Mouse (Mus musculus): ENCODE results near the gene Exoc3. TPM values are rescaled to one million over a fixed set of nuclear protein-coding genes. Genes with fewer than 3 reads are reported as not detected.

Exoc3 gene
- polyA plus RNA-seq, 1 experiment from 2014 or later, result 114 TPM

DNA sequence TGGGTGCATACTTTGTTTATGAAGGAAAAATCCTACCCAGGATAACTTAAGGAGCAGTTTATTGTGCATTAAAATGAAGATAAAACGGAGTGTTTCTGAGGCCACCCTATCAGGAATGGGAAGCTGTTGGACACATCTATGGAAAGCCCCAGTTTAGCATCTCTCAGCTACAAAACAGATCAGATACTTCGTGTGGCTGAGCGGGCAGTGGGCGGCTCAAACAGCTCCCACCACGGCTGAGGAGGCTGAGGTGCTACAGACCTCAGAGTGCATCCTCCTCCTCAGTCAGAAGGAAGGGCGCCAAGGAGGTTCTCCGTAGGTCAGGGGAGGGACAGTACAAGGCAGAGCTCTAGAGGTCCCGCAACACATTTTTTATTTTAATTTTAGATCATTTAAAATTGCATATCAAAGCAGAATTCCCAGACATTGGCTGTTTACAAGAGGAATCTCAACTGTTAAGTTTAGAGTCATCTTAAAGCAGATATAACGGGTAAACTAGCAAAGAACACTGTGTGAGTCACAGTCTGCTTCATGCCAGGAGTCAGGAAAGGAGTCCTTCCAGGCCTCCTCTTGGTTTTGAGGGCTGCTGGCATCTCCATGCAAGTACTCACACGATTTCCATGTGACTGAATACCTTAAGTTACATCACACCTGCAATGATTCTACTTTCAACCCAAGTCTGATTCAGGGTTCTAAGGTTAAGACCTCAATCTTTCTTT is 38.9 kb downstream of the Exoc3 start:
- Histone ChIP-seq H3K27ac (no peak overlapping the region), H3K9ac (no peak overlapping the region), H3K4me2 (no peak overlapping the region), H3K4me1 (replicated peaks) (peaks cover 12% of the 10 kb centered on the region), H3K9me3 (no peaks in the 10 kb centered on the region), H3K36me3 (peaks cover 54% of the 10 kb centered on the region), H3K27me3 (no peaks in the 10 kb centered on the region), H3K4me3 (no peak overlapping the region)
- no peak for ATAC-seq (ENCODE audit: low FRiP score)
- WGBS, result 90% methylated on average over 10 of the region's 10 CpGs

DNA sequence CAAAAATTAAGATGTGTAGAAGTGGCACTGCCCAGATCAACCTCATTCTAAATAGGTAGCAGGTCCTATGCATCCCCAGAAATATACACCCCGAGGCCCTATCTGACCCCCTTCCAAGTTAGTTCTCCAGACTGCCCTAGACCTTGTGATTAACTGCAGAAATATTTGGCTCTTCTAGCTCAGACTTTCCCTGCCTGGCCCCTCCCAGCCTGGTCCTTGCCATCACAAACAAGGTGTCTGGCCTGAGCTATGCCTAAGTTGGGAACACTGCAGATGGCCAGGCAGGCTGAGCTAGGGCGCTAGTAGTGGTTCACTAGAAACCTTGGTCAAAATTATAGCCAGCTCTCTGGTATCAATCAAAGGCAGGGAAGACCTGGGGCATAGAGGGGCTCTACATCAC is 41.0 kb downstream of the Exoc3 start:
- no peak overlapping the region; the same call in 1 of the 2 replicates for H3K4me2 ChIP-seq
- 95% methylated on average over 2 of the region's 2 CpGs for WGBS
- peak; percentile 14; the same call in 1 of the 2 replicates for ATAC-seq (ENCODE audit: low FRiP score)
- H3K36me3 ChIP-seq, result peaks cover 33% of the 10 kb centered on the region
- no peaks in the 10 kb centered on the region for H3K9me3 ChIP-seq
- H3K4me1 ChIP-seq (replicated peaks), result peaks cover 12% of the 10 kb centered on the region
- no peak overlapping the region for H3K4me3 ChIP-seq
- H3K27ac ChIP-seq, result no peak overlapping the region
- no peaks in the 10 kb centered on the region for H3K27me3 ChIP-seq
- no peak overlapping the region for H3K9ac ChIP-seq

DNA sequence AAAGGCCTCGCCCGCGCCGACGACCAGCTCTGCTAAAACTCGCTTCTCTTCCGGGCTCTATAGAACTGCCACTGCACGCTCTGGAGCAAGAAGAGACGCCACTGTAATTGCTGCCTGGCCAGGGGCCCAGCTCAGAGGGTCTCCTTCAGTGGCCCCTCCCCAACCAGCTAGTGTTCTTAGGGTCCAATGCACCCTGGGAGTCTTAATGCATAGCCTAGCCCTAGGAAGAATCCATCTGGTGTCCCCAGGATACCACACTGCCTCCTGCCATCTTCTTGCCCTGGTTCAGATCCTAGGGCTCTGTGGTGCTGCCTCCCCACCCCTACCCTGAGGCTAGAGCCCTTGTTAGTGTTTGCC is 41.5 kb downstream of the Exoc3 start:
- Histone ChIP-seq H3K27me3 (no peaks in the 10 kb centered on the region), H3K4me1 (replicated peaks) (peaks cover 12% of the 10 kb centered on the region), H3K9me3 (no peaks in the 10 kb centered on the region), H3K4me2 (peak overlapping the region; percentile 71), H3K27ac (0 out of 2 replicates have a peak overlapping the region, but pooled peaks have one; percentile 6), H3K36me3 (peaks cover 29% of the 10 kb centered on the region), H3K9ac (peak overlapping the region; percentile 73), H3K4me3 (peak overlapping the region; percentile 48)
- ATAC-seq (ENCODE audit: low FRiP score), result peak; percentile 75
- 11% methylated on average over 9 of the region's 9 CpGs for WGBS

DNA sequence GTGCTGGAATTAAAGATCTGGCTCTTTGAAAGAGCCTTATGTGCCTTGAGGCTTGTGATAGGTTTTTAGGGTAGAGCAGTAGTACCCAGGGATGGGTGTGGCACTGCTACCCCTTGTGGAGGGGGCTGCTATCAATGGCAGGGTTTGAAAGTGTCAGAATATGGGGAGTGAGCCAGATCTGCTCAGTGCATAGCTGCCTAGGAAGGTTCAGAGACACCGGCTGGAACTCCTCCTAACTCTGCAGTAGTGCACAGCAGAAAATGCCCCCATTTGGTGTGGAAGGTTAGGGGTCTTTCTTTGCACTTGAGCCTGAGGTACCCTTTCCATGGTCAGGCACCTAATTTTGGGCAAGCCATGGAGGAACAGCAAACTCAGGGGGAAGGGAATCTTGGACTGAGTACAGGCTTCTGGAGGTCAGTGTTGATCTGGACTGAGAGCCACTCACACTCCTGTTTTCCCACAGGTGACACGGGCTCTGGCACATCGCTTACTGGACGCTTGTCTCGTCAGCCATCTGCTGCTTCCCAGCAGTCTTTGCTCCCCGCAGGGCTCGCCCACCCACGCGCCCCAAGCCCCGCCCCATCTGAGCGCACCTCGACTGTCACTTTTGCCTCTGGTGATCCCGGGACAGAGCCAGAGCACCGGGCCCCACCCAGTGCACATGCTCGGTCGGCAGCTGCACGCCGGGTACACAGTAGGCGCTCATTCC is 42.0 kb downstream of the Exoc3 start:
- Histone ChIP-seq H3K4me2 (peak overlapping the region; percentile 71), H3K27me3 (no peaks in the 10 kb centered on the region), H3K4me3 (peak overlapping the region; percentile 48), H3K36me3 (peaks cover 24% of the 10 kb centered on the region), H3K27ac (0 out of 2 replicates have a peak overlapping the region, but pooled peaks have one; percentile 6), H3K4me1 (replicated peaks) (peaks cover 12% of the 10 kb centered on the region), H3K9ac (peak overlapping the region; percentile 73), H3K9me3 (no peaks in the 10 kb centered on the region)
- WGBS, result 14% methylated on average over 19 of the region's 19 CpGs
- peak; percentile 83 for ATAC-seq (ENCODE audit: low FRiP score)

DNA sequence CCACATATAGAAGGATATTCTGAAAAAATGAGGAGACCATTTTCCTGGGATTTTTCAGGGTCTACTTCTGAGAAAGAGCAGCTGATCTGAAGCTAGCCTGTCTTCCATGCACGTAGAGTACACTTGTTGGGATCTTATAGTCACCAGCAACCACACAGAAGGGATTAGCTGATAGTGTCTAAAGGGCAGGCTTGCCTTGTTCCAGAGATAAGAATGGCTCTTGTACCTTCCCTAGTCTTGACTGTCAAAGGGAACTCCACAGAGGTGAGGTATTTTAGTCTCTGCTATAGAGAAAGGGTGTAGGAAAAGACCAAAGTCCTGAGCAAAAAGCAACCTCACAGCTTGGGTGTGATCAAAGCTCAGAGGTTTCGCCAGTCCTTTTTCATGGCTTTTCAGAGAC is 61.2 kb downstream of the Exoc3 start:
- no peak for ATAC-seq (ENCODE audit: low FRiP score)
- Histone ChIP-seq H3K4me2 (no peak overlapping the region), H3K4me3 (no peak overlapping the region), H3K9me3 (no peaks in the 10 kb centered on the region), H3K27ac (no peak overlapping the region), H3K4me1 (replicated peaks) (no peaks in the 10 kb centered on the region), H3K27me3 (no peaks in the 10 kb centered on the region), H3K9ac (no peak overlapping the region), H3K36me3 (no peaks in the 10 kb centered on the region)
- WGBS, result 81% methylated on average over 2 of the region's 2 CpGs

DNA sequence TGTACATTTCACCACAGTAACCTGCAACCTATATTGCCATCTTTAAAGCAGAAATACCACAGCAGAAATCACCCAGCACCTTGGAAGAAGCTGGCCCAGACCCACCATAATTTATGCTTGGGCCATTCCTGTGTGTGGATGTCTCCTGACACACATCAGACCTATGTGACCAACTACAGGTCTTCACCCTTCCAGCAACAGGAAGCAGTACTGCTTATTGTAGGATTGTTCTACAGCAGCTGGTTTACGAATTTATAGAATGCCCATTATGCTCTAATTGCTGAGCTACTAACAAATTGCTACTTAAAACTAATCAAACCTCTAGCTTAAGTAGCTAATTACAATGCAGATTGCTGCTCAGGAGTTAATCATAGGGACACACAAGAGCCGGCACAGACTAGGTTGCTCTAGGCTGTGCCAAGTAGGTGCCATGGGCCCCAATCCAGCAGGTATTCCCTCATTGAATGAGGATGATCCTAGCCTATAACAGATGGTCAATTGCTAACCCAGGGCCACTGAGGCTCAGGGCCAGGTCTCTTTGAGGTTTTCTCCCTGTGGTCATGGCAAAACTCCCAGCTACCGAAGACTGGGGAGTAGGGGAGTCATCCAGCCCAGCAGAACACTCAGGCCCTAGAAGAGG is 62.4 kb downstream of the Exoc3 start:
- H3K4me3 ChIP-seq, result no peak overlapping the region
- no peak overlapping the region for H3K27ac ChIP-seq
- no peak overlapping the region for H3K9ac ChIP-seq
- H3K4me2 ChIP-seq, result no peak overlapping the region
- H3K36me3 ChIP-seq, result no peaks in the 10 kb centered on the region
- H3K4me1 ChIP-seq (replicated peaks), result no peaks in the 10 kb centered on the region
- WGBS, result 81% methylated on average over 3 of the region's 3 CpGs
- ATAC-seq (ENCODE audit: low FRiP score), result peak; percentile 43; the same call in 1 of the 2 replicates
- no peaks in the 10 kb centered on the region for H3K27me3 ChIP-seq
- H3K9me3 ChIP-seq, result no peaks in the 10 kb centered on the region

DNA sequence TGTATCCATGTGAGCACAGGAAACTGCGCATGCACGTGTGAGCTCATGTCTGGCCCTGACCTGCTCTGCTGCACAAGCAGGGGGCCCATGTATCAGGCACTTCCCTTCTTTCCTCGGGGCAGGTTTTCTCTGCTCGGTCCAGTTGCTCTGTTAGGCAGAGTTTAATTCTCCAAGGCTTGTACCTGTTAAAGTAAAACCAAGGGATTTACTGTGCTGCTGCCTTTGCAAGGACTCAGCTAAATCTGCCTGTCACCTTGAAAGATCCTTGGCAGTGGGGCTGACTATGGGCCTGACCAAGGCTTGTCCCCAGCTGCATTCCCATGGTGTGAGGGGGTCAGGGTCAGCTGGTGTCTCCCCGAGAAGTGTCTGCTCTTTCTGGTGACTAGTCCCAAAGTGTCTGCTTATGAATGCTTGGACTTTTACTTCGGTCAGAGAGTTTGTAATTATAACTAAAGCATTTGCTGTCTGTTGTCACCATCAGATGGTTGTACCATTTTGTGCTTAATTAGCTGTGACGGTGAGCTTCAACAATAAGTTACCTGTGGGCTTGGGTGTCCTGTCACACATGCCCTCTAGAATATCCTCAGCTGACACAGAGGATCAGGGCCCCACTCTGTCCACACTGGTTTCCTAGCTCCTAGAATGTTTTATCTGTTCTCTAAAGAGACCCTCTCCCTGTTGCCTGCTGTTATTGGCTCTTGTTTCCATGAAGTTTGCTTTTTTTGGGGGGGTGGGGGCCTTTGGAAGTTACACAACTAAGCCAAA is 64.2 kb downstream of the Exoc3 start:
- no peaks in the 10 kb centered on the region for H3K9me3 ChIP-seq
- no peak overlapping the region for H3K4me2 ChIP-seq
- H3K4me1 ChIP-seq (replicated peaks), result no peaks in the 10 kb centered on the region
- no peaks in the 10 kb centered on the region for H3K27me3 ChIP-seq
- no peak overlapping the region for H3K9ac ChIP-seq
- H3K4me3 ChIP-seq, result no peak overlapping the region
- H3K36me3 ChIP-seq, result no peaks in the 10 kb centered on the region
- no peak for ATAC-seq (ENCODE audit: low FRiP score)
- WGBS, result 82% methylated on average over 7 of the region's 7 CpGs
- H3K27ac ChIP-seq, result no peak overlapping the region

GRCm38 (mm10) chr13:74143282-74143681 is 65.2 kb downstream of the Exoc3 start:
- no peaks in the 10 kb centered on the region for H3K36me3 ChIP-seq
- no peak for ATAC-seq (ENCODE audit: low FRiP score)
- no peak overlapping the region for H3K9ac ChIP-seq
- H3K27ac ChIP-seq, result no peak overlapping the region
- WGBS, result 81% methylated on average over 3 of the region's 3 CpGs
- no peaks in the 10 kb centered on the region for H3K4me1 ChIP-seq (replicated peaks)
- no peak overlapping the region for H3K4me3 ChIP-seq
- H3K27me3 ChIP-seq, result no peaks in the 10 kb centered on the region
- H3K9me3 ChIP-seq, result no peaks in the 10 kb centered on the region
- no peak overlapping the region for H3K4me2 ChIP-seq

GRCm38 (mm10) chr13:74140793-74141192 is 67.7 kb downstream of the Exoc3 start:
- Histone ChIP-seq H3K4me1 (replicated peaks) (no peaks in the 10 kb centered on the region), H3K27me3 (no peaks in the 10 kb centered on the region), H3K27ac (no peak overlapping the region), H3K9ac (no peak overlapping the region), H3K36me3 (no peaks in the 10 kb centered on the region), H3K9me3 (no peaks in the 10 kb centered on the region), H3K4me3 (no peak overlapping the region), H3K4me2 (no peak overlapping the region)
- whole genome bisulfite sequencing, result 95% methylated on average over 6 of the region's 6 CpGs
- ATAC-seq (ENCODE audit: low FRiP score), result no peak

- 91% methylated on average over 7 of the region's 7 CpGs for WGBS
These were observed 69.5 kb downstream of the Exoc3 start for GRCm38 (mm10) chr13:74138906-74139647.

DNA sequence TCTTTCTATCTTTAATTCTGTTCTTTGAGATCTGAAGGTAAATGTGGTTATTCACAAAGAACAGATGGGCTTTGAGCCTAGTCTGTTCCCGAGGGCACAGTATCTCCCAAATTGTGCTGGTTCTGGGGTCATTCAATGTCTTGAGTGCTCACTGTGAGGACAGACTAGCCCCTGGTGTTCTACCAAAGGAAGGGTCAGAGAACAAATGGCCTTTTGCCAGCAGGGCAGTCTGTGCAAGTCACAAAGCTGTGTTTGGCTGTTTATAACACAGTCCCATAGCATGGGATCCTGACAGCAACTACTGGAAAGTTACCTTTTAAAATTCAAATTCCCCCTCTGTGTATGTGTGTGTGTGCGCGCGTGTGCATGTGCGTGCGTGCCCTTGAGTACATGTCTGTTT is 78.6 kb downstream of the Exoc3 start:
- H3K9ac ChIP-seq, result no peak overlapping the region
- ATAC-seq (ENCODE audit: low FRiP score), result no peak
- no peaks in the 10 kb centered on the region for H3K4me1 ChIP-seq (replicated peaks)
- H3K36me3 ChIP-seq, result no peaks in the 10 kb centered on the region
- no peak overlapping the region for H3K27ac ChIP-seq
- 89% methylated on average over 6 of the region's 6 CpGs for WGBS
- H3K4me3 ChIP-seq, result no peak overlapping the region
- peaks cover 7% of the 10 kb centered on the region for H3K27me3 ChIP-seq
- H3K4me2 ChIP-seq, result no peak overlapping the region
- no peaks in the 10 kb centered on the region for H3K9me3 ChIP-seq

More at GRCm38 (mm10) chr13:74138906-74139647, 69.5 kb downstream of the Exoc3 start:
- Histone ChIP-seq H3K27me3 (no peaks in the 10 kb centered on the region), H3K36me3 (no peaks in the 10 kb centered on the region), H3K4me2 (no peak overlapping the region), H3K4me1 (replicated peaks) (no peaks in the 10 kb centered on the region), H3K4me3 (no peak overlapping the region), H3K27ac (no peak overlapping the region), H3K9me3 (no peaks in the 10 kb centered on the region), H3K9ac (no peak overlapping the region)
- no peak for ATAC-seq (ENCODE audit: low FRiP score)

All from hindbrain, embryonic 13.5 days (tissue).